Mouse (Mus musculus) intestine, embryonic 16.5 days (tissue): ENCODE data around the gene Atp6v1b1. TPM values are rescaled to one million over a fixed set of nuclear protein-coding genes. Genes with fewer than 3 reads are reported as not detected.

ENCODE experiments used
- ATAC-seq: fragments of 200-750 bp; cut with Nextera tagmentation; 2 replicates; pipeline ENCODE4 v1.8.0; 2017; ENCODE audit warnings: moderate TSS enrichment, moderate library complexity
- H3K27ac ChIP-seq: fragments of 300-500 bp; sonication (generic); 2 replicates; pipeline ENCODE4 v1.5.1; 2014; ENCODE audit warnings: mild to moderate bottlenecking, low read length
- H3K27me3 ChIP-seq: fragments of 300-500 bp; sonication (generic); replicated peaks from 2 replicates; pipeline ENCODE4 v1.6.1; 2014; ENCODE audit warnings: low read length, control low read depth, mixed read lengths; ENCODE audit not compliant: control insufficient read depth, insufficient read depth
- H3K36me3 ChIP-seq: fragments of 300-500 bp; sonication (generic); 2 replicates; pipeline ENCODE4 v1.6.1; 2014; ENCODE audit warnings: low read length, control low read depth; ENCODE audit not compliant: control insufficient read depth, insufficient read depth
- H3K4me1 ChIP-seq: fragments of 300-500 bp; sonication (generic); 2 replicates; pipeline ENCODE4 v1.6.1; 2014; ENCODE audit warnings: low read length, control low read depth, mixed read lengths; ENCODE audit not compliant: control insufficient read depth, insufficient read depth
- H3K4me2 ChIP-seq: fragments of 300-500 bp; sonication (generic); 2 replicates; pipeline ENCODE4 v1.6.1; 2014; ENCODE audit warnings: low read depth, low read length, control low read depth
- H3K4me3 ChIP-seq: fragments of 300-500 bp; sonication (generic); 2 replicates; pipeline ENCODE4 v1.5.1; 2014; ENCODE audit warnings: mild to moderate bottlenecking, low read length
- H3K9ac ChIP-seq: fragments of 300-500 bp; sonication (generic); 2 replicates; pipeline ENCODE4 v1.6.1; 2014; ENCODE audit warnings: low read depth, low read length
- H3K9me3 ChIP-seq: fragments of 300-500 bp; sonication (generic); 2 replicates; pipeline ENCODE4 v1.6.1; 2016; ENCODE audit warnings: low read length, control low read depth; ENCODE audit not compliant: control insufficient read depth
- WGBS: fragments of 180-500 bp; shearing (Covaris S2); extraction: QIAGEN DNeasy Blood & Tissue Kit; methylation state at CpG from one replicate; pipeline ENCODE4 v1.1.7; 2014; 5-methylcytosine and 5-hydroxymethylcytosine counted together
- polyA plus RNA-seq: library from polyadenylated mRNA; unstranded; fragments of >200 nt; fragmentation: Nextera tagmentation; extraction: Ambion mirVana; gene quantifications from 2 replicates; pipeline ENCODE4 v1.2.1, GENCODE M21; 2015

Gene Atp6v1b1
- polyA plus RNA-seq, 1 experiment from 2014 or later = not detected

DNA sequence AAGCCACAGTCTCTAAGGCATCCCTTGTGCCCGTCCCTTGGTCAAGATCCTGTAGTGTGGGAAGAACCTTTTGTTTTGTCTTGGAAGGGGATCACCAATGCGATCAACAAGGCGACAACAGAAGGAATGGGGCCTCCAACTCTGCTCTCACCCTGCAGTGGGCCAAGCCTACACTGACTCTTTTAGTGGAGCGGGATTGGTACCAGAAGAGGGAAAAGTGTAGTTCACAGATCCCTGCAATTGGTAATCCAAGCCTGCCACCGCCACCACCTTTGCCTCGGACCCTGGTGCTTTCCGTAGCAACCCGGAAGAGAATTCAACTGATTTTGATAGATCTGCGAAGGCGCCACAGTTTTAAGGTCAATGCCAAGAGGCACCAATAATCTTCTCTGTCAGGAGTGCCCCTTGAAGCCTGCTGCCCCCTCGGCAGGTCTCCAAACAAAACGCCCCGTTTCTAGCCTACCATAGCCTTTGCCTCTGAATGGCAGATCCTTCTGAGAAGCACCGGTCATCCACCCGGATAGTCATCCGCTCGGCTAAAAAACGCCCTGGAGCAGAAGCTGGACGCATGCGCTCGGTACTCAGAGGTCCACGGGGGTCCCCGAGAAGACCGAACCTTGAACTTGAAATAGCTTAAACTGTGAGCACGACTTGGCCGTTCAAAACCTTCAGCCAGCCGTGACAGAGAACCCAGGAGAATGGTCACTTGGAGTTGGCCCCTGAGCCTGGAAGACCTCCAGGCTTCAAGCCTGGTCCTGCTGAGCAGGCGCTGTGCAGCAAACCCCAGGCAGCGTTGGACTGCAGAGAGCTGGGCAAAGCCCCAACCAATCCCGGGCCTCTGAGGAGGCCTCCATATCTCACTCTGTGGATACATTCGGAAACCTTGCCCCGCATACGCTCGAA lies 28.3 kb upstream of the Atp6v1b1 start:
- no peak overlapping the region for H3K27ac ChIP-seq
- no peak overlapping the region for H3K9ac ChIP-seq
- no peak overlapping the region for H3K4me2 ChIP-seq
- H3K36me3 ChIP-seq = no peaks in the 10 kb centered on the region
- no peak overlapping the region for H3K4me3 ChIP-seq
- no peaks in the 10 kb centered on the region for H3K9me3 ChIP-seq
- no peak for ATAC-seq
- H3K4me1 ChIP-seq = peaks cover 19% of the 10 kb centered on the region
- WGBS = 1% methylated on average over 34 of the region's 34 CpGs
- peaks cover 89% of the 10 kb centered on the region for H3K27me3 ChIP-seq

DNA sequence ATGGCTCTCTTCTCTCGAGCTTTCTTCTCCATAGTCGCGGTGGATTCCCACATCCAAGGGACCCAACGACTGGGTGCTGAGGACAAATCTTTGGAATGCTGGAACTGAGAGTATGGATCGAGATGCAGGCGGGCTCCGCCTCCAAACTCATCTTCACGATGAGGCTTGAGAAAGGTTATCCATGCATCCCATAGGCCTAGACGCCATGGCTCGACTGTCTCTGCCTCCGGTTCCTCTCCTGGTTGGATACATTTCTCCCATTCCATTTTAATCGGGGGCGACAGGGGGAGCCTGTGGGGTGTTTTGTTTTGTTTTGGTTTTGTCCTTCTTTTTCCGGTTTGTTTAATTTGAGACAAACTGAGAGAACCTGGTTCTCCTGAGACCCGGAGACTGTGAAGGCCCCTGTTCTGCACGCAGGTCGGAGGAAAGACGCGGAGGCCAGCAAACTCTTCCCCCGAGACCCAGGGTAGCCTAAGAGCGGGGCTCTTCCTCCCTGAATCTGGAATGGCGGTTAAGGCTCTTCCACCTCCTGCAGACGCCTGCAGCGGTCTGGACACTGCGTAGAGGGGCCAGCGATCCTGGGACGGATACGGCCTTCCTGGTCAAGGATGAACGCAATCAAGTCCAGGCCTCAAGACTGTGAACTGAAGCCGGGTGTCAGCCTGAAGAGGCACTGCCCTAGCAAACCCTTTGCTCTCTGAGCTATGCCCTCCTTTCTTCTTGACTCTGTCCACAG lies 27.2 kb upstream of the Atp6v1b1 start:
- H3K27me3 ChIP-seq = peaks cover 81% of the 10 kb centered on the region
- H3K9me3 ChIP-seq = no peaks in the 10 kb centered on the region
- no peak overlapping the region for H3K9ac ChIP-seq
- no peak overlapping the region for H3K4me3 ChIP-seq
- H3K4me1 ChIP-seq = peaks cover 14% of the 10 kb centered on the region
- 4% methylated on average over 30 of the region's 30 CpGs for WGBS
- no peak overlapping the region for H3K4me2 ChIP-seq
- no peak overlapping the region for H3K27ac ChIP-seq
- H3K36me3 ChIP-seq = no peaks in the 10 kb centered on the region
- ATAC-seq = no peak

DNA sequence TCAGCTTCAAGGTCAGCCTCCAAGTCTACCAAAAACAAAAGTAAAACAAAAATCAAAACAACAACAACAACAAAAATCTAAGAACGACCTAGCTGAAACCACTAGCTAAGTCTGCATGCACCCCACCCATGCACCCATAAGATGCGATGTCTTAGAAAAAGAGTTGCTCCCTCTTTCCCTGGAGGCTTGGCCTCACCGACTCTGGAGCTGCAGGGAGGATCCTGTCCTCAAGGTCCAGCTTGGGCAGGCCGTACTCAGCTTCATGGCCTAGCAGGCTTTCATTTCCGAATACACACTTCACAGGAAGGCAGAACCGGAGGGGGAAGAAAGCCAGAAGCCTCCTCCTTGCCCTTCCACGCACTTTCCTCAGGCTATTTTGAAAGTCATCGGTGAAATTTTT lies 25.8 kb upstream of the Atp6v1b1 start:
- H3K4me2 ChIP-seq = no peak overlapping the region
- 3% methylated on average over 8 of the region's 8 CpGs for WGBS
- H3K9me3 ChIP-seq = no peaks in the 10 kb centered on the region
- no peak overlapping the region for H3K9ac ChIP-seq
- H3K36me3 ChIP-seq = no peaks in the 10 kb centered on the region
- ATAC-seq = no peak
- H3K27me3 ChIP-seq = peaks cover 78% of the 10 kb centered on the region
- no peak overlapping the region for H3K27ac ChIP-seq
- no peak overlapping the region for H3K4me3 ChIP-seq
- H3K4me1 ChIP-seq = peaks cover 2% of the 10 kb centered on the region

DNA sequence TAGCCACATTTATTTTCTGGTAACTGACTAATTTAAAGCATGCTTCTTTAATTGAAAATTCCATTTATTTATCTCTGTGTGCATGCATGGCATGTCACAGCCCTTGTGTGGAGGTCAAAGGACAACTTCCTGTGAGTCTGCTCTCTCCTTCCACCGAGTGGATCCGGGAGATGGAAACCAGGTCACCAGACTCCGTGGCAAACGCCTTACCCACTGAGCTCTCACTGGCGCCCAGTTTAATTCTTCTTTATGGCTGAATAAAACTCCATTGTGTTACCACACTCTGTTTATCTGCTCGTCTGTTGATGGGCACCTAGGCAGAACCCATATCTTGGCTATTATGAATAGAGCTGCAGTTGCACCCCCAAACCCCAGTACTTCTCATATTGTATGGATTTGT lies 20.3 kb upstream of the Atp6v1b1 start:
- H3K4me2 ChIP-seq = no peak overlapping the region
- 15% methylated on average over 6 of the region's 6 CpGs for WGBS
- H3K36me3 ChIP-seq = no peaks in the 10 kb centered on the region
- no peak for ATAC-seq
- H3K27ac ChIP-seq = no peak overlapping the region
- H3K4me1 ChIP-seq = no peaks in the 10 kb centered on the region
- H3K27me3 ChIP-seq = peaks cover 45% of the 10 kb centered on the region
- H3K9ac ChIP-seq = no peak overlapping the region
- no peak overlapping the region for H3K4me3 ChIP-seq
- H3K9me3 ChIP-seq = no peaks in the 10 kb centered on the region

DNA sequence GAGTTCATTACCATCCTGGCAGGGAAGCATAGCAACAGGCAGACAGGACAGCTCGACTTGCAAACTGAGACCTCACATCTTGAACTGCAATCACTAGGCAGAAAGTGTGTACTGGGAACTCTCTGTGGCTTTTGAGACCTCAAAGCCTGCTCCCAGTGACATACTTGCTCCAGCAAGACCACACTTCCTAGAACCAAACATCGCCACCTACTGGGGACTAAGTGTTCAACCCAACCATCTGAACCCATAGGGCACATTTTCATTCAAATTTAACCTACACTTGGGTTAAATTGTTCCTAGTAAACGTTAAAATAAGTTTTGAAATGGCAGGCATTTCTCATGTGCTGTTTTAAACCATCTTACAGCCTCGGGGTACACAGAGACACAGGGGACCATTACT lies 15.6 kb upstream of the Atp6v1b1 start:
- Histone ChIP-seq H3K36me3 (no peaks in the 10 kb centered on the region), H3K4me2 (no peak overlapping the region), H3K27me3 (peaks cover 13% of the 10 kb centered on the region), H3K9me3 (no peaks in the 10 kb centered on the region), H3K4me3 (no peak overlapping the region), H3K9ac (no peak overlapping the region), H3K4me1 (no peaks in the 10 kb centered on the region), H3K27ac (no peak overlapping the region)
- no peak for ATAC-seq
- 42% methylated on average over 4 of the region's 4 CpGs for WGBS

DNA sequence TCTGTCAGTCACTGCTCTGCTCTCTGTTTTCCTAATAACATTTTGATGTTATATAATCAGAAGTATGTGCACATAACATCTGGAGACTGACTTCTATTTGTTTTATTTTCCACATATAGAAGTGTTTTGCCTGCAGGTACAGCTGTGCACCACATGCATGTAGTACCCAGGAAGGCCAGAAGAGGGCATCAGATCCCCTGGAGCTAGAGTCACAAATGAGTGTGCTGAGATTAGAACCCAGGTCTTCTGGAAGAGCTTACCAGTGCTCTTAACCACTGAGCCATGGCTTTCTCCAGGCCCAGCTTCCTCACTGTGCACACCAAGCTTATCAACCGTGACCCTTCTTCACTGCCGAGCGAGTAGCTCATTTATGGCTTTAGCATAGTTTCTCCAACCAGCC lies 14.3 kb upstream of the Atp6v1b1 start:
- Histone ChIP-seq H3K4me1 (no peaks in the 10 kb centered on the region), H3K9me3 (no peaks in the 10 kb centered on the region), H3K36me3 (no peaks in the 10 kb centered on the region), H3K4me2 (no peak overlapping the region), H3K27me3 (peaks cover 5% of the 10 kb centered on the region; the same call in 1 of the 2 replicates), H3K9ac (no peak overlapping the region), H3K4me3 (no peak overlapping the region), H3K27ac (no peak overlapping the region)
- no peak for ATAC-seq
- WGBS = 92% methylated on average over 3 of the region's 3 CpGs

DNA sequence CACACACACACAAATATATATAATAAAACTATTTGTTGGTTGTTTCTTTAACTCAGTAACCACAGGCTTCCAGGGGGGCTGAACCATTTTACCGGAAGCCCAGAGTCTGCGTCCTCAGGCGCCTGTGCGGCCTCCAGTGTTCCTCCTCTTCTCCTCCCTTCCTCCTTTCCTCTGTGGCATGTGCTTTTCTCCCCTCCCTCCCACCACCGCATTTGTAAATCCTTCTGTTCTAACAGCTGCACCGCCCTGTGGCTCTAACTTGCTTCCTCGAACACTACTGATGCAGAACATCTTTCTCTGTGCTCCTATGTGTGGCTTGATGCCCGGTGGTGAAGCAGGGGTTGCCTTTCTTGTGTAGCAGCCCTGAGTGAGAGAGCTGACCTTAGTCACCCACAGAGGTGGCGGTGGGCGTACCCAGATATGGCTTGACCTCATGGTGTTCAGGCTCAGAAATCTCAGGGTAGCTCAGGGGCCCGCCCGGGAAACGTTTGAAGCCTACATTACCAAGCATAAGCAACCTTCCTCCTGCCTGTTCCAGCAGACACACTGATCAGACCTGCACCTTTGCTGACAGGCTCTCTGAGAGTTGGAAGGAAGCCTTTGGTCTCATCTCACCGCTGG lies 13.3 kb upstream of the Atp6v1b1 start:
- Histone ChIP-seq H3K9ac (no peak overlapping the region), H3K9me3 (no peaks in the 10 kb centered on the region; the same call in 1 of the 2 replicates), H3K36me3 (no peaks in the 10 kb centered on the region), H3K4me1 (no peaks in the 10 kb centered on the region), H3K27ac (no peak overlapping the region), H3K27me3 (peaks cover 4% of the 10 kb centered on the region; the same call in 1 of the 2 replicates), H3K4me3 (no peak overlapping the region), H3K4me2 (no peak overlapping the region)
- 65% methylated on average over 14 of the region's 14 CpGs for WGBS
- ATAC-seq = no peak

DNA sequence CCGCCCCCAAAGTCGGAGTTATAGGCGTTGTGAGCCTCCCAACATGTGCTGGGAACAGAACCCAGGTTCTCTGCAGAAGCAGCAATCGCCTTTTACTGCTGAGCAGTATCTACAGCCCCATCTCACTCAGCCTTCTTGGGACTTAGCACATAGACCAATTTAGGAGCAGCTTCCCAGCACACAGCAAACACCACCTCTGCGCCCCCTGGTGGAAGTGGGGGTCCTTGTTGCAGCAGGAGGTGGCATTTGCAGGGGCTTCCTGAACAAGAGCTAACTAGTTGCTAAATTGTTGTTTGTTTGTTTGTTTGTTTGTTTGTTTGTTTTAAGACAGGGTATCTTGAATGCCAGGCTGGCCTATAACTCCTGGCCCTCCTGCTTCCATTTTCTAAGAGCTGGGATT lies 11.7 kb upstream of the Atp6v1b1 start:
- no peak for ATAC-seq
- Histone ChIP-seq H3K36me3 (no peaks in the 10 kb centered on the region), H3K9me3 (no peaks in the 10 kb centered on the region; the same call in 1 of the 2 replicates), H3K4me1 (no peaks in the 10 kb centered on the region), H3K4me2 (no peak overlapping the region), H3K27me3 (no peaks in the 10 kb centered on the region), H3K4me3 (no peak overlapping the region), H3K9ac (no peak overlapping the region), H3K27ac (no peak overlapping the region)
- WGBS = 29% methylated on average over 5 of the region's 5 CpGs

DNA sequence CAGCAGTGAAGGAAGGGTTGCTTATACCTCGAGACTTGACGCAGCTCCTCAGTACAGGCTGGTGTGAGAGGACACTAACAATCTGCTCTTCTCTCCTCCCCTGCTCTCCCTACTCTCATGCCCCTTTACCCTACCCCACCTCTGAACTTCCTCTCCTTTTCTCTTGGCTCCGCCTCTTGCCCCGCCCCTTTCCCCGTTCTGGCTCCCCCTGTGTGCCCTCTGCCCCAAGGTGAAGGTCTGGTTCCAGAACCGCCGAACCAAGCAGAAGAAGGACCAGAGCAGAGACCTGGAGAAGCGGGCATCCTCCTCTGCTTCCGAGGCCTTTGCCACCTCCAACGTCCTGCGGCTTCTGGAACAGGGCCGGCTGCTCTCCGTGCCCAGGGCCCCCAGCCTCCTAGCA lies 5.5 kb upstream of the Atp6v1b1 start:
- Histone ChIP-seq H3K4me2 (no peak overlapping the region), H3K9me3 (no peaks in the 10 kb centered on the region; the same call in 1 of the 2 replicates), H3K4me1 (no peaks in the 10 kb centered on the region), H3K27me3 (no peaks in the 10 kb centered on the region), H3K4me3 (no peak overlapping the region), H3K9ac (no peak overlapping the region), H3K36me3 (no peaks in the 10 kb centered on the region), H3K27ac (no peak overlapping the region)
- ATAC-seq = no peak
- WGBS = 33% methylated on average over 13 of the region's 13 CpGs
